Mouse (Mus musculus): Measurements from ENCODE around the gene Wdr59. TPM values are rescaled to one million over a fixed set of nuclear protein-coding genes. Genes with fewer than 3 reads are reported as not detected.

The Wdr59 gene
- polyA plus RNA-seq (2015; fragmentation: Nextera tagmentation; extraction: Ambion mirVana) = 2.9 and 3.4 TPM in 2 replicates

DNA sequence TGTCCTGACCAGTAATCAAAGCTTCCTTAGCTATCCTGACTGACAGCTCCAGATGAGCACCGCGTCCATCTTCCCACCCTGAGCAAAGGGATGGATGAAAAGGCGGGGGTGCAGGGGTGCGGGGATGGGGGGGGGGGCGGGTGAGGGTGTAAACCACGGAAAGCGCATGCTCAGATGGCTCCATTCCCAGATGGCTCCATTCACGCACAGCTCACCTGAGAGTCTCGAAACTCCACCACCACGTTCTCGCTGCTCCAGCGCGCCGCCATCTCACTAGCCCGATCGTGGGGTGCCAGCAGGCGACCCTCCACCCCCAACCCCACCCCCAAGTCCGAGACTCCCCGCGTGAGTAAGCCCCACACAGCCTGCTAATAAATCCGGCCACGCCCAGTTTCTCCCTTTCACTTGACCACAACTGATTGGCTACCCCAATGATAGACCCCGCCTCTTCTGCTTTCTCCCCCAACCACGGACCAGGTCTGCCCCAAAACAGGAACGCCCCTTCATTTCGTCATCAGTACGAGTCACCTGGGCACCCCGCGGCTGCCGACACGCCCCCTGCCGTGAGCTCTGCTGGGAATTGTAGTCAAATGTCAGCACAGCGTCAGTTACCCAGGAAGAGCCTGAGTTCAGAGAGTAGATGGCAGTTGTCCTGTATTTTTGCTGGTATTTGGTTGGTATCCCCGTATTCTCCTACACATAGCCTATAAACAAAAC is at the start of gene Wdr59:
Wdr59 (minus strand) TSS at position 380 of the 717 bp plus-strand sequence.

DNA sequence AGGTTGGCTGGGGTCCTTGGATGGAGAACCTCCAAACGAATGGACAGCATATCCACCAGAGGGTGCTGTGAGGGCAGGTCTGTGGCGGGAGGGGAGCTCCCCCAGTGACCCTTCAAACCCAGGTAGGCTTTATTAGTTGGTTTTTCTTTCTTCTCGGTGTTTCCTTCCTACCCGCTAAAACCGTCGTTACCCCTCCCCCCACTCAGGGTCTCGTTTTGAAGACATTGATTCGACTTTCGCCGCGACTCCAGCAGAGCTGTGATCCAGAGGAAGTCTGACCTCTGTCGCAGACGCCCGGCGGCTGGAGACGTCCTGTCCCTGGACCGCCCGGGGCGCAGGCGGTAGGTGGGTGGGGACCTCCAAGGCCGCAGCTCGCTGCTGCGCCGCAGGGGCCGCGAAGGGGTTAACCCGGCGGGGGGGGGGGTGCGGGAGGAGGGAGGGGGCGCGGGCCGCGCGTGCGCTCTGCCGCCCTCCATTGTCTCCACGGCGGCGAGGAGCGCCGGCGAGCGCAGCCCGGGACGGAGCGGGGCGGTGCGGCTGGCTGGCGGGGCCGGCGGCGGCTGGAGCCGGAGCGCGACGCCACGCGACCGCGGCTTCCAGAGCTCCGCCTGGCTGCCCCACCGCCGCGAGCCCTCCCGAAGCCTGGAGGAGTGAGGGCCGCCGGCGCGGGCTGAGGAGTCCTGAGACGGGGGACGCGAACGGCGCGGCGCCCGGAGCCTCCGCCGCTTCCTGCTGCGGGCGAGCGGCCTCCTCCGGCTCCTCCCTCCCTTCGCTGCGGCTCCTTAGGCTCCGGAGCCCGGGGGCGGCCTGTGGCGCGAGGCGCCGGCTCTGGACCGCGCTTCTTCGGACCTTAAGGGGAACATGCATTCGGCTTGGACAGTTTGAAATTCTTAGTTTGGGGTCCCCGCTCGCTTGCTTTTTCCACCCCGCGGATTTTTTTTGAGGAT is 14.4 kb upstream of the Wdr59 start, which contains the start of gene Znrf1:
Znrf1 (plus strand) TSS at position 67 of the 947 bp plus-strand sequence.

Small RNA genes within 50 kb of the gene (microRNA-seq; reads per million reads assigned to microRNA genes)
- 0 reads per million in 2 experiments for gene Mir1957b

Other genes starting within 250 kb of the Wdr59 start
- 9.3 and 10.2 TPM in 2 replicates for gene Rfwd3, start 221.9 kb downstream of the Wdr59 start, polyA plus RNA-seq (2015; fragmentation: Nextera tagmentation; extraction: Ambion mirVana)
- 1.8 and 3.6 TPM in 2 replicates for gene Mlkl, start 183.9 kb downstream of the Wdr59 start, polyA plus RNA-seq (2015; fragmentation: Nextera tagmentation; extraction: Ambion mirVana)
- 0.58 and 0.83 TPM in 2 replicates for gene Fa2h, start 128.3 kb downstream of the Wdr59 start, polyA plus RNA-seq (2015; fragmentation: Nextera tagmentation; extraction: Ambion mirVana)
- 22.6 and 28.2 TPM in 2 replicates for gene Znrf1, start 14.0 kb upstream of the Wdr59 start, polyA plus RNA-seq (2015; fragmentation: Nextera tagmentation; extraction: Ambion mirVana)
- 1.6 and 2.2 TPM in 2 replicates for gene Ldhd, start 108.3 kb upstream of the Wdr59 start, polyA plus RNA-seq (2015; fragmentation: Nextera tagmentation; extraction: Ambion mirVana)
- 10.8 and 11.0 TPM in 2 replicates for gene Zfp1, start 121.3 kb upstream of the Wdr59 start, polyA plus RNA-seq (2015; fragmentation: Nextera tagmentation; extraction: Ambion mirVana)
- gene Ctrb1, start 168.9 kb upstream of the Wdr59 start, polyA plus RNA-seq (2015; fragmentation: Nextera tagmentation; extraction: Ambion mirVana) = 0.23 TPM in 1 of 2 replicates, not detected in the other
- 17.2 and 18.9 TPM in 2 replicates for gene Bcar1, start 221.7 kb upstream of the Wdr59 start, polyA plus RNA-seq (2015; fragmentation: Nextera tagmentation; extraction: Ambion mirVana)

Measured in skeletal muscle tissue, postnatal 0 days (tissue).